Mouse (Mus musculus) ovary, postnatal 10 days (tissue): Measurements from ENCODE around the gene Trim27.

Experiments used
- DNase-seq: peaks from one replicate; pipeline ENCODE4 v3.0.0; 2022; ENCODE audit warnings: low spot score

The Trim27 gene

DNA sequence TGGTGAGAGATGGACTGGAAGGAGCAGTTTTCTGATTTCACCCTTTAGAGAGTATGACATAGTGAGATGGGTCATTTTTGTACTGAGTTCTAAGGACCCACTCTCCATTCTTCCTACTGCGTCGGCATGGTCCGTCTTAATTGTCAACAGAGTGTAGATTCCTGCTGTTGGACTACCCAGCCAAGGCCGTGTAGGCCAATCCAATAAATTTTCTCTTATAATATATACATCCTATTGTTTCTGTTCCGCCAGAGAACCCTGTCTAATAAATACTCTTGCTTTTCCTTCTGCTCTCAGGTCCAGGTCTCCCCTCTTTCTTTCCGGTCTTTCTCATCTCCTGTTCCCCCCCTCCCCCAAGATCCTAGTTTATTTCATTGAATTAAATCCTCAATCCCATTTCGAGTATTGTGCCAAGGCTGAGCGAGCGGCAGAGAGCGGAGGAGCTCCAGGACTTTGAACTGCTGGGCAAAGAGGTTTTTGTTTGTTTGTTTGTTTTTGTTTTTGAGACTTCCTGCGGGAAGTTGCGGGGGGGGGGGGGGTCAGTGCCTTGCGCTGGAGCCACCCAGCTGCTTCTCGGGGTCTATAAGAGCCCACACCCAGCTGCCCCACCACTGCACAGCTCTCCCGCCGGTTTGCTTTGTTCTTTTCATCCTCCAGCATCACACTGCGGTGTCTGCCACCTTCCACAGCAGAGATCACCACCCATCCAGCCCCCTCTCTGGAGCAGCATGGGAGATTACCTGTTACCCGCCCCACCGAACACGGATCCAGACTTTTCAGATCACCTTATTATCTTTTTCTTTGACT is 42.6 kb downstream of the Trim27 start:
- DNase-seq = no peak

DNA sequence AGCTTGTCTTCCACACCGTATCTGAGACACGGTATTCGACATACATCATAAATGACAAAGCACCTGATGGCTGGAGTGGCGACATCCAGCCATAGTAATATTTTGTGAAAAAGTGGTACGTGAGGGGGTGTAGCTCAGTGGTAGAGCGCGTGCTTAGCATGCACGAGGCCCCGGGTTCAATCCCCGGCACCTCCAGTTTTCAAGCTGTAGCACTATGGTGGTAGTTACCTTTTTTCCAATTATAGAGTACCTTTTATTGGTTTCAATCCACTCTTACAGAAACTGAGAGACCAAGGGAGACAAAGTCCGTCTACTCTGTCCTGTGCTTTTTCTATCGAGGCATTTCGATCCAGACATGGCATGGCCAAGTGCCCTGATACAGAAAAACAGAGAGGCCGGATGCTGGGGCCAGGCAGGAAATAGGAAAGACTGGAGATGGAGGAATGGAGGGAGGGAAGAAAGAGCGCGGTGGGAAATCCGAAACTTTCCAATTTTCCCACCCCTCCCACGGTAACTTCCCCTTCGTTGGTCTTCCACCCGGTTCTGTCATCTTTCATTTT is 43.3 kb downstream of the Trim27 start:
- DNase-seq = peak; percentile 82

DNA sequence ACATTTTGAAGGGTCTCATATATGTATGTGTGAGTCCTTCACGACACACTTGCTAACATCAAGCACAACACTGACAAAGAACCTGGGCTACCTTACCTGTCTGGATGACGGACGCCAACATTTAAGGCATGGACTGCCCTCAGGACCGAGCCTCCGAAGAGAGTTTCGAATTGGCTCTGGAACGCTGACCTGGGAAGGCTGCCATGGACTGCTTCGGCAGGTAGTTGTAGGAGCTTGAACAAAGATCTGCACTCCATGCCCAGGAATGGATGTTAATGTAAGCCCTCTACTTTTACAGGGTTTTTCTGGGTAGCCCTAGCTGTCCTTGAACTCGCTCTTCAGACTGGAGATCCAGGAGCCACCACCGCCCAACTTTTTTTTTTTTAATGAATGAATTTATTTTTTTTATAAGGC is 44.0 kb downstream of the Trim27 start:
- DNase-seq = no peak

DNA sequence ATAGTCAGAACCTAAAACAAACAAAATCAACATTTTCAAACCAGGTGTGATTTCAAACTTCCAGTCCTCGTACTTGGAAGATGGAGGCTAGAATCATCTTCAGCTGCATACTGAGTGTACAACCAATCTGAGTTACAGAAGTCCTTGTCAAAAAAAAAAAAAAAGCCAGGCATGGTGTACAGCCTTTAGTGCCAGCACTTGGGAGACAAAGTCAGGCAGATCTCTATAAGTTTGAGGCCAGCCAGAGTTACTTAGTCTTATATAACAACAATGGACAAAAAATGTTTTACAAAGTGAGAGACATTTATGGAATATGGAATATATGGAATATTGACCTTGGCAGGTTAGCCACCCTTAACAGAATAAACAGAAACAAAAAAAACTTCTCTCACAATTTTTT is 45.1 kb downstream of the Trim27 start:
- DNase-seq = no peak

DNA sequence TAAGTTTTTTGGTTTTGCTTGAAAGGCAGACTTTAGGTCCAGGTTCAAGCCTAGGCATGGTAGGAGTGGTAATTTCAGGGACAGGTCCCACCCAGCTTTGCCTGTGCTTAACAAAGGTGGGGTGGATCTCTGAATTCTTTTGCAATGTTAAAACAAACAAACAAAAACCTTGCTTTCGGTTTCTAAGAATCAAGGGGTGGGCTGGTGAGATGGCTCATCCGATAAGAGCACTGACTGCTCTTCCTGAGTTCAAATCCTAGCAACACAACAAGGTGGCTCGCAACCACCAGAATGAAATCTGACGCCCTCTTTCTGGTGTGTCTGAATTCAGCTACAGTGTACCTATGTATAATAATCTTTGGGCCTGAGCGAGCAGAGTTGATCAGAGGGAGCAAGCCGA is 46.0 kb downstream of the Trim27 start:
- no peak for DNase-seq

DNA sequence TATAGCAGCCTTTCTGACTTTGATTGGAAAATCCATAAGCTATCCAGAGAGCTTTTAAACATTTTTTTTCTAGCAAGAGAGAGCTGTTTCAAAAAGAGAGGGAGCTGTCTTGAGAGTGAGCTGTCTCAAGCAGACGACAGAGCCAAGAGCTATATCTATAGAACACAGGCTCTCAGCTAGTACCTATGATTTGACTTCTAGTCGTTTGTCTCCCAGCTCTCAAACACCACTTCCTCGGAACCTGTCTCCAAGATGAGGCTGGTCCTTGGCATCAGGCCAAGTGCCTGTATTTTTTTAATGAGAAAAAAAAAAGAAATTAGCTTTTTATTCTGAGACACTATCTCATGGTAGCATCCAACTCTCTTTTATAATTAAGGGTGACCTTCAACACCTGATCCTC is 46.8 kb downstream of the Trim27 start:
- no peak for DNase-seq

DNA sequence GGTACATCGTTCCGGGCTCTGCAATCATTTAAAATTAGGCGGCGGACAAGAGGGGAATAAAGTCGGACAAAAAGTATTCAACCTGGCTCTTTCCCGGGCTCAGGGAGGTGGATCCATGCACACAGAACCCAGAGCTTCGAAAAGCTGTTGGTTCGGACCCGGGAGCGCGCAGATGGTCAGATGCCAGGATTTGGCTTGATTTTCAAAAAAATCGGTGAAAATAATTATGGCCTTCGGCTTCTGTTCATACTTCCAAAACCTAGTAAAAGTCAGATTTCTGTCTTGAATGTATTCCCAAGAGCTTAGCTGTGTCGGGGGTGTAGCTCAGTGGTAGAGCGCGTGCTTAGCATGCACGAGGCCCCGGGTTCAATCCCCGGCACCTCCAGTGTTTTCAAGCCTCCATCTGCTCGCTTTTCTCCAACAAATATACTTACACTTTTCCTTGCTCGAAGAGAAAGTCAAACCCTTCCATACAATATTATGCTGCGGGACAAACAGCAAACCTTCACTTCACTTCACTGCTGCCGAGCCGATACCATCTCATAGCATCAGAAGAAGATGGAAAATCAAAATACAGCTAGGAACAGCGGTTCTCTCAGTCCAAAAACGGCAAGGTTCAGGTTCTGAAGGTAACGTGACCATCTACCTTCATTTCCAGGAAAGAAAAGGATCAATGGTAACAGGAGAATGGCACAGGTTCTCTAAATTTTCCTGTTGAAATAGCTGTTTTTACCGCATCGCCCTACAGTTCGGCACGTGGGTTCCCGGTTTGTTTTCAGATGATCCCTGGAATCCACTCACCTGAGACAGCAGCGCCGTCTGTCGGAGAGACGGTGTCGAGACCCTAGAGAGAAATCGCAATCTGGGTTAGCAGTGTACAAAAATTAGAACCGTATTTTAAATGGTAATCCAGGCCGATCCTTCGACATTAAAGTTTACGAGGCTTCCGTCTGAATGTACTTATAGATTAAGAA is 54.8 kb downstream of the Trim27 start:
- peak; percentile 54 for DNase-seq

DNA sequence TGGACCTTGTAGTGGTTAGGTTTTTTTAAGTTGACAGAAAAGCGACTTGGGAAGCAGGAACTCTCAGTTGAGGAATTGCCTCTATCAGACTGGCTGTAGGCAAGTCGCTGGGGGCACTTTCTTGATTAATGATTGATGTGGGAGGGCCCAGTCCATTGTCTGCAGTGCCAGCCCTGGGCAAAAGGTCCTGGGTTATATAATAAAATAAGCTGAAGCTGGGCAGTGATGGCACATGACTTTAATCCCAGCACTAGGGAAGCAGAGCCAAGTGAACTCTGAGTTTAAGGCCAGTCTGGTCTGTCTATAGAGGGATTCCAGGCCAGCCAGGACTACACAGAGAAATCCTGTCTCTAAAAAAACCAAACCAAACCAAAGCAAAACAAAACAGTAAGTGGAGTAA is 57.5 kb downstream of the Trim27 start:
- no peak for DNase-seq

DNA sequence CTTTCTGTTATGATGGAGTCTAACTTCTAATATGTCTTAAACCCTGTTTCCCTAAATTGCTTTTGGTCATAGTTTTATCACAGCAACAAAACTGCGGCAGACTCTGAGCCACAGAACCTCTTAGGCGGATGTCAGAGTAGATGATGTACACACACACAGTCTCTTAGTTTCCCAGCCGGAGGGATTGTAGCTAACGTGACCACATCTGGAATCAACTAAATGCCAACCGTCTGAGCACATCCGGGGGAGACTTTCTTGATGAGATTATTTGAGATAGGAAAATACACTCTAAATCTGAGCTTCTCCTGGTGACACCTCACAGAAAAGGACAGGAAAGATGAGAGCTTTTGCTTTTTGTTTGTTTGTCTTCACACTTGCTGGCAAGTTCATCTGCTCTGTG is 57.9 kb downstream of the Trim27 start:
- DNase-seq = no peak

DNA sequence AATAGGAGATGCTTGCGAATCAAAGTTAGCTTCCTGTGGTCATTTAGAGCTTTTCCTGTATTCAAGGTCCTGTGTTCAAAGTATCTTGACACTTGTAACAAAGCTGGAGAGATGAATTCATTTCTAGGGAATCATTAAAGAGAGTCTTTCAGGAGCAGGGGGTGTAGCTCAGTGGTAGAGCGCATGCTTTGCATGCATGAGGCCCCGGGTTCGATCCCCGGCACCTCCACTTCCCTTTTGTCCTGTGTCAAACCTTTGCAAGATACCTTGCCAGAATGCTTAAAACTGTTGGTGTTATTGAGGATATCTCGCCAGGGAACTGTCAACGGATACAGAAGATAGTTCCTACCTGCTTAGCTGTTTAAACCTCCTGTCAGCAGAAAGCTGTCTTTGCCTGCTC is 61.5 kb downstream of the Trim27 start:
- DNase-seq = no peak

DNA sequence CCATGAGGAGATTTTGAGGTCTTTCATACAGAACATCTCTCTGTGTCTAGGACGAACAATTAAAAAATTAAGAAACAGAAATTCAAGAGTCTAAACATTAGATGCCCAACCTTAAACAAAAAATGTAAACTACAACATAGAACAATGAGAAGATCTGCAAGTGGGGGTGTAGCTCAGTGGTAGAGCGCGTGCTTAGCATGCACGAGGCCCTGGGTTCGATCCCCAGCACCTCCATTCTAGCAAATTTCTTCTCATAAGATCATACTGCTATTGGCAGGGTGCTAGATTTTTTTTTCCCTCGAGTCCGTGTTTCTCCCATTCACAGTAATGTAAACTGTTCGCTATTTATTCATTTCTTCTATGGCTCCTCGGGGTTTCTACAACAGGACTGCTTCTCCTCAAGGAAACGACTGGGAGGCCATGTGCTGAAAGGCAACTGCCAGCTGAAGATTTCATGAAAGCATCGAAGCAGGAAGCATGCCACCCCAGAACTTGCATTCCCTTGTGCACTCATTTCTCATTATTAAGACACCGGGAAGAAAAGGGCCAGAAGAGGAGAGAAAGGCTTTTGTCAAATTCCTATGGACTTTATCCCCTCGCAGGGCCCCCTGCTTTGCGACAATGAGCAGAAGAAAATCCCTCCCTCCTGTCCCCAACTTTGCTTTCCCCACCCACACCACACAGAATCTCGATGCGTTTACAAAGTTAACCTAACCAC is 63.3 kb downstream of the Trim27 start:
- DNase-seq = no peak

DNA sequence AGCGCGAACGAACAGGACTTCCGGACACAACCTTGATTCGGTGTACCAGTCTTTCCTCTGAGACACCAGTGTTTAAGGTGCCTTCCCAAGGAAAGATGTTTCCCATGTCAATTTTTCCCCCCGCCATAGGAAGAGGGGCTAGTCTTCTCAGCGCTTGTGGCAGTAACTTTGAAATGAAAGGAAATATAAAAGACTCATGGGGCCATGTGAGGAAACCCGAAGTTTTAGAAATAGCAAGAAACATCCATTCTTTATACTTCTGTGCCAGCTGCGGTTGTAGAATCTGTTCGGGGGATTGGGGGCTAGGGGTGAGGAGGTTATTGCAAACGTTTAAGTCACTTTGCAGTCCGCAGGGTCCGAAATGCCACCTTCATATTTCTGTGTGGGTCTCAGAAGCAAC is 64.0 kb downstream of the Trim27 start:
- DNase-seq = no peak

DNA sequence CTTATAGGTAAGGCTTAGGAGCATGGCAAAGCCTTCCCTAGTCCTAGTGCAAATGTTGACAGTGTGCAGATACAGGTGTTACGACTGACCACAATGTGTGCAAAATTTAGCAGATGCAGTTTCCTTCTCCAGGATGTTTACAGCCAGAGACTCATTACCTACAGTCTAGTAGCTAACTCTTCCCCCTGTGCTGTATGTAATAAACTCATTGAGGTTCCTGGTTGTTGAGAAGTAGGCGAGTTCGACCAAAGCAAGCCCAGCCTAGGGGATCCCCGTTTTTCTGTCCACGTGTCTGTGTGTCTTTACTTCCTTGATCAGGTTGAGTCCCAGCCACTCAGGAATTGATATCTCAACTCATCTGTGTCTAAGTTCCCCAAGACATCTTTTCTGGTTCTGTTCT is 64.8 kb downstream of the Trim27 start:
- no peak for DNase-seq
